12 mouse cellular contexts compared by ENCODE assay signal in genomic region chr11:102196018-102196797, GRCm38 (mm10). TPM values are rescaled to one million over a fixed set of nuclear protein-coding genes. Genes with fewer than 3 reads are reported as not detected.
DNase-seq lines count a peak whose midpoint lies in the region; ATAC-seq and TF ChIP-seq lines count a peak whose summit lies in the region.
"Had no signal": no experiment of that assay in that cellular context is flagged by ENCODE, and none has a peak within 500 bp of the region (broad histone marks: within the 10 kb centered on the region; RNA-seq: fewer than 3 reads in every experiment).

No protein-coding gene starts in this region.

- 72% methylated on average over 21 of the region's 21 CpGs for WGBS in intestine, embryonic 16.5 days
- 82% methylated on average over 21 of the region's 21 CpGs for WGBS in limb, embryonic 10.5 days
- WGBS in hindbrain, postnatal 0 days, result 85% methylated on average over 21 of the region's 21 CpGs

- intact Hi-C loops in left cerebral cortex, adult 2 months (cut with DNase I), result loop anchor here (10.0 kb wide), 1 partner anchor 239 kb away; the partner anchor contains the start of gene Grn

- no peak overlapping the region for H3ac ChIP-seq in myocyte (ENCODE audit: control insufficient read depth, insufficient read length)

- H3K36me3 ChIP-seq in intestine, embryonic 16.5 days (ENCODE audit: control insufficient read depth, insufficient read depth, low read length), result peaks cover 21% of the 10 kb centered on the region
- peaks cover 8% of the 10 kb centered on the region for H3K36me3 ChIP-seq in myocyte (ENCODE audit: control insufficient read depth, insufficient read depth)
- H3K36me3 ChIP-seq in limb, embryonic 10.5 days, result peaks cover 94% of the 10 kb centered on the region
- peaks cover 68% of the 10 kb centered on the region for H3K36me3 ChIP-seq in hindbrain, postnatal 0 days (ENCODE audit: insufficient read depth, low read length)

- H3K9me3 ChIP-seq in intestine, embryonic 16.5 days (ENCODE audit: control insufficient read depth, low read length), result no peaks in the 10 kb centered on the region
- H3K9me3 ChIP-seq in limb, embryonic 10.5 days (replicated peaks), result no peaks in the 10 kb centered on the region
- H3K9me3 ChIP-seq in hindbrain, postnatal 0 days (ENCODE audit: low read length), result no peaks in the 10 kb centered on the region
- H3K9me3 ChIP-seq: limb, embryonic 13.5 days; midbrain, embryonic 15.5 days had no signal

- ATAC-seq in intestine, embryonic 16.5 days, result peak; percentile 40; the same call in 1 of the 2 replicates
- no peak for ATAC-seq in hindbrain, postnatal 0 days
- ATAC-seq: midbrain, embryonic 15.5 days had no signal

- TF ChIP-seq POLR2A in myocyte (IDR thresholded peaks at IDR 0.05; ENCODE audit: insufficient read length, low read depth), result no peak

- no peaks in the 10 kb centered on the region for H3K79me2 ChIP-seq in myocyte (ENCODE audit: control insufficient read depth, insufficient read depth)

- DNase-seq in heart, adult 11 months, result peak; percentile 89
- DNase-seq in heart, adult 18-20 months, result no peak
- no peak for DNase-seq in left cerebral cortex, adult 2 months (ENCODE audit: extremely low spot score in 1 of 2, low spot score in 2 of 2)
- no peak for DNase-seq in left cerebral cortex, adult 8-10 months (ENCODE audit: low spot score in 2 of 2)
- DNase-seq in limb, embryonic 10.5 days (ENCODE audit: low spot score), result no peak
- no peak for DNase-seq in hindbrain, postnatal 0 days (ENCODE audit: low spot score)

- H3K4me1 ChIP-seq in intestine, embryonic 16.5 days (ENCODE audit: control insufficient read depth, insufficient read depth, low read length), result peaks cover 2% of the 10 kb centered on the region; the same call in 1 of the 2 replicates
- peaks cover 23% of the 10 kb centered on the region for H3K4me1 ChIP-seq in limb, embryonic 10.5 days
- no peaks in the 10 kb centered on the region for H3K4me1 ChIP-seq in hindbrain, postnatal 0 days (ENCODE audit: insufficient read depth, low read length)

- no peaks in the 10 kb centered on the region for H3K27me3 ChIP-seq in intestine, embryonic 16.5 days (replicated peaks; ENCODE audit: control insufficient read depth, insufficient read depth, low read length)
- H3K27me3 ChIP-seq in myocyte (ENCODE audit: control insufficient read depth, insufficient read depth, insufficient read length), result no peaks in the 10 kb centered on the region
- H3K27me3 ChIP-seq in limb, embryonic 10.5 days (ENCODE audit: low read depth, poor library complexity, severe bottlenecking), result no peaks in the 10 kb centered on the region
- no peaks in the 10 kb centered on the region for H3K27me3 ChIP-seq in hindbrain, postnatal 0 days (ENCODE audit: insufficient read depth, low read length)
- H3K27me3 ChIP-seq: limb, embryonic 13.5 days; midbrain, embryonic 15.5 days had no signal

- no peak overlapping the region for H3K9ac ChIP-seq in intestine, embryonic 16.5 days (ENCODE audit: low read depth, low read length)
- no peak overlapping the region for H3K9ac ChIP-seq in hindbrain, postnatal 0 days (replicated peaks; ENCODE audit: low read length)
- H3K9ac ChIP-seq: limb, embryonic 13.5 days; midbrain, embryonic 15.5 days had no signal

- TF ChIP-seq CTCF in left cerebral cortex, adult 2 months (IDR thresholded peaks at IDR 0.05), result no peak
- no peak for TF ChIP-seq CTCF in hindbrain, postnatal 0 days (IDR thresholded peaks at IDR 0.05; ENCODE audit: low read depth)

- H3K4me2 ChIP-seq in intestine, embryonic 16.5 days (ENCODE audit: low read depth, low read length), result no peak overlapping the region
- H3K4me2 ChIP-seq in myocyte (ENCODE audit: low read depth), result no peak overlapping the region
- H3K4me2 ChIP-seq in hindbrain, postnatal 0 days (ENCODE audit: low read depth, low read length), result no peak overlapping the region
- H3K4me2 ChIP-seq: limb, embryonic 13.5 days; midbrain, embryonic 15.5 days had no signal

- H3K27ac ChIP-seq in left cerebral cortex, adult 2 months, result peak overlapping the region; percentile 15; the same call in 1 of the 2 replicates
- no peak overlapping the region for H3K27ac ChIP-seq in intestine, embryonic 16.5 days (ENCODE audit: low read length)
- no peak overlapping the region for H3K27ac ChIP-seq in limb, embryonic 10.5 days
- H3K27ac ChIP-seq in hindbrain, postnatal 0 days, result no peak overlapping the region
- H3K27ac ChIP-seq: kidney, postnatal 0 days; limb, embryonic 13.5 days; midbrain, embryonic 15.5 days had no signal

- no peak overlapping the region for H3K4me3 ChIP-seq in left cerebral cortex, adult 2 months
- H3K4me3 ChIP-seq in intestine, embryonic 16.5 days (ENCODE audit: low read length), result no peak overlapping the region
- no peak overlapping the region for H3K4me3 ChIP-seq in myocyte
- no peak overlapping the region for H3K4me3 ChIP-seq in limb, embryonic 10.5 days
- no peak overlapping the region for H3K4me3 ChIP-seq in hindbrain, postnatal 0 days (ENCODE audit: low read length)
- H3K4me3 ChIP-seq: limb, embryonic 13.5 days; midbrain, embryonic 15.5 days had no signal

TF ChIP-seq in myocyte, 11 proteins besides CTCF, POLR2A, EP300 and RAD21:
- peak; percentile 27 for TF ChIP-seq POLR2AphosphoS2 (IDR thresholded peaks at IDR 0.05; ENCODE audit: insufficient read length, low read depth)
- no peak for TF ChIP-seq REST (IDR thresholded peaks at IDR 0.05; ENCODE audit: insufficient read depth, insufficient read length)
- no peak for TF ChIP-seq MYOG (IDR thresholded peaks at IDR 0.05; ENCODE audit: control insufficient read depth in 1 of 3, insufficient read depth in 1 of 3, insufficient read length in 2 of 3, low read depth in 2 of 3)
TF ChIP-seq in myocyte: peak in this region for 1.

RNA-seq across cellular contexts. Expression of gene G6pc3, which starts 6.8 kb away (rescaled TPM):
- total RNA-seq in heart, adult 18-20 months (2021), result 10 to 100 TPM; 54.5 to 56.6 TPM
- 10 to 100 TPM; 62.9 to 69.8 TPM for total RNA-seq in left cerebral cortex, adult 2 months (2021)
- 10 to 100 TPM; 65.4 to 78.4 (median 75.2) TPM for total RNA-seq in left cerebral cortex, adult 8-10 months (2022)
- polyA plus RNA-seq in intestine, embryonic 16.5 days (2015; fragmentation: Nextera tagmentation; extraction: Ambion mirVana), result 26.7 and 32.1 TPM in 2 replicates
- 58.1 TPM for polyA plus RNA-seq in myocyte (2012; fragmentation: generic; extraction: Trizol)
- 41.4 and 41.6 TPM in 2 replicates for polyA plus RNA-seq in limb, embryonic 10.5 days (2016; fragmentation: Nextera tagmentation; extraction: Ambion mirVana)
- total RNA-seq in hindbrain, postnatal 0 days (2014; rRNA removed), result 67.5 and 70.1 TPM in 2 replicates
- polyA plus RNA-seq in hindbrain, postnatal 0 days (2015; fragmentation: Nextera tagmentation; extraction: Ambion mirVana), result 43.8 and 46.2 TPM in 2 replicates

RNA-seq across cellular contexts. Expression of gene Lsm12, which starts 11.1 kb away (rescaled TPM):
- total RNA-seq in heart, adult 18-20 months (2021), result 10 to 100 TPM; 45.5 to 50.6 TPM
- 10 to 100 TPM; 55.2 to 58.9 TPM for total RNA-seq in left cerebral cortex, adult 2 months (2021)
- total RNA-seq in left cerebral cortex, adult 8-10 months (2022), result 10 to 100 TPM; 52.8 to 55.3 (median 53.9) TPM
- polyA plus RNA-seq in intestine, embryonic 16.5 days (2015; fragmentation: Nextera tagmentation; extraction: Ambion mirVana), result 87.9 and 115 TPM in 2 replicates
- 33.1 TPM for polyA plus RNA-seq in myocyte (2012; fragmentation: generic; extraction: Trizol)
- polyA plus RNA-seq in limb, embryonic 10.5 days (2016; fragmentation: Nextera tagmentation; extraction: Ambion mirVana), result 125 and 146 TPM in 2 replicates
- 65.7 and 167 TPM in 2 replicates for total RNA-seq in hindbrain, postnatal 0 days (2014; rRNA removed)
- polyA plus RNA-seq in hindbrain, postnatal 0 days (2015; fragmentation: Nextera tagmentation; extraction: Ambion mirVana), result 147 and 153 TPM in 2 replicates

RNA-seq across cellular contexts. Expression of gene Hdac5, which starts 33.8 kb away (rescaled TPM):
- 100 to 1,000 TPM; 115 to 117 TPM for total RNA-seq in heart, adult 18-20 months (2021)
- total RNA-seq in left cerebral cortex, adult 2 months (2021), result 100 to 1,000 TPM; 286 to 315 TPM
- total RNA-seq in left cerebral cortex, adult 8-10 months (2022), result 100 to 1,000 TPM; 245 to 275 (median 254) TPM
- 54.8 and 55.5 TPM in 2 replicates for polyA plus RNA-seq in intestine, embryonic 16.5 days (2015; fragmentation: Nextera tagmentation; extraction: Ambion mirVana)
- polyA plus RNA-seq in myocyte (2012; fragmentation: generic; extraction: Trizol), result 77.3 TPM
- polyA plus RNA-seq in limb, embryonic 10.5 days (2016; fragmentation: Nextera tagmentation; extraction: Ambion mirVana), result 36.4 and 50.2 TPM in 2 replicates
- total RNA-seq in hindbrain, postnatal 0 days (2014; rRNA removed), result 212 and 350 TPM in 2 replicates
- 61.2 and 61.9 TPM in 2 replicates for polyA plus RNA-seq in hindbrain, postnatal 0 days (2015; fragmentation: Nextera tagmentation; extraction: Ambion mirVana)

RNA-seq across cellular contexts. Expression of gene Tmem101, which starts 40.0 kb away (rescaled TPM):
- 10 to 100 TPM; 14.1 to 14.9 TPM for total RNA-seq in heart, adult 18-20 months (2021)
- 10 to 100 TPM; 20.8 to 23.0 TPM for total RNA-seq in left cerebral cortex, adult 2 months (2021)
- total RNA-seq in left cerebral cortex, adult 8-10 months (2022), result 10 to 100 TPM; 19.4 to 27.6 (median 20.2) TPM
- 23.4 and 26.0 TPM in 2 replicates for polyA plus RNA-seq in intestine, embryonic 16.5 days (2015; fragmentation: Nextera tagmentation; extraction: Ambion mirVana)
- 37.7 TPM for polyA plus RNA-seq in myocyte (2012; fragmentation: generic; extraction: Trizol)
- 34.0 and 39.6 TPM in 2 replicates for polyA plus RNA-seq in limb, embryonic 10.5 days (2016; fragmentation: Nextera tagmentation; extraction: Ambion mirVana)
- total RNA-seq in hindbrain, postnatal 0 days (2014; rRNA removed), result 37.4 and 45.4 TPM in 2 replicates
- 40.6 and 42.5 TPM in 2 replicates for polyA plus RNA-seq in hindbrain, postnatal 0 days (2015; fragmentation: Nextera tagmentation; extraction: Ambion mirVana)

RNA-seq across cellular contexts. Expression of gene Nags, which starts 50.9 kb away (rescaled TPM):
- total RNA-seq in heart, adult 18-20 months (2021), result under 1 TPM in 1 of 2 experiments, not detected in 1; 0.13 TPM
- under 1 TPM in 1 of 2 experiments, not detected in 1; 0.11 TPM for total RNA-seq in left cerebral cortex, adult 2 months (2021)
- total RNA-seq in left cerebral cortex, adult 8-10 months (2022), result under 1 TPM in 1 of 4 experiments, not detected in 3; 0.18 TPM
- polyA plus RNA-seq in intestine, embryonic 16.5 days (2015; fragmentation: Nextera tagmentation; extraction: Ambion mirVana), result 33.8 and 39.1 TPM in 2 replicates
- not detected for polyA plus RNA-seq in myocyte (2012; fragmentation: generic; extraction: Trizol)
- 0.09 and 0.20 TPM in 2 replicates for polyA plus RNA-seq in limb, embryonic 10.5 days (2016; fragmentation: Nextera tagmentation; extraction: Ambion mirVana)
- total RNA-seq in hindbrain, postnatal 0 days (2014; rRNA removed), result not detected in 2 replicates
- 0.09 and 0.14 TPM in 2 replicates for polyA plus RNA-seq in hindbrain, postnatal 0 days (2015; fragmentation: Nextera tagmentation; extraction: Ambion mirVana)
- total RNA-seq: heart, postnatal 25 days had no signal
- polyA plus RNA-seq: kidney, postnatal 0 days; limb, embryonic 13.5 days had no signal
